Mouse (Mus musculus): ENCODE data around the gene Slc35e3.
A peak's percentile ranks its signal among the peaks of the same experiment; 100 is the strongest.
"Not testable (repeated sequence)": the region's sequence is repeated elsewhere in the genome, so short reads cannot be mapped to it uniquely, and the experiment has no call there.

The Slc35e3 gene

GRCm38 (mm10) chr10:117762281-117762830, 16.2 kb upstream of the Slc35e3 start:
- no peak for DNase-seq (ENCODE audit: low read depth)

- DNase-seq (ENCODE audit: low read depth): no peak
Measured at GRCm38 (mm10) chr10:117761551-117761950, 15.4 kb upstream of the Slc35e3 start.

GRCm38 (mm10) chr10:117760831-117761335, 14.7 kb upstream of the Slc35e3 start:
- no peak for DNase-seq (ENCODE audit: low read depth)

- DNase-seq (ENCODE audit: low read depth): no peak
Measured at GRCm38 (mm10) chr10:117759844-117760630, 13.9 kb upstream of the Slc35e3 start.

- DNase-seq (ENCODE audit: low read depth): no peak
Measured at GRCm38 (mm10) chr10:117758749-117759727, 12.9 kb upstream of the Slc35e3 start.

- not testable (repeated sequence) for DNase-seq (ENCODE audit: low read depth)
Measured at GRCm38 (mm10) chr10:117758344-117758743, 12.2 kb upstream of the Slc35e3 start.

- no peak for DNase-seq (ENCODE audit: low read depth)
Measured at GRCm38 (mm10) chr10:117757796-117758342, 11.7 kb upstream of the Slc35e3 start.

- no peak for DNase-seq (ENCODE audit: low read depth)
Measured at GRCm38 (mm10) chr10:117757259-117757658, 11.1 kb upstream of the Slc35e3 start.

- no peak for DNase-seq (ENCODE audit: low read depth)
Measured at GRCm38 (mm10) chr10:117756784-117757183, 10.6 kb upstream of the Slc35e3 start.

GRCm38 (mm10) chr10:117755799-117756467, 9.8 kb upstream of the Slc35e3 start:
- DNase-seq (ENCODE audit: low read depth): no peak

GRCm38 (mm10) chr10:117755086-117755798, 9.1 kb upstream of the Slc35e3 start:
- DNase-seq (ENCODE audit: low read depth): peak; percentile 48

- DNase-seq (ENCODE audit: low read depth): no peak
Measured at GRCm38 (mm10) chr10:117754609-117754940, 8.4 kb upstream of the Slc35e3 start.

GRCm38 (mm10) chr10:117753711-117754608, 7.8 kb upstream of the Slc35e3 start:
- DNase-seq (ENCODE audit: low read depth): no peak

GRCm38 (mm10) chr10:117752851-117753647, 6.9 kb upstream of the Slc35e3 start:
- DNase-seq (ENCODE audit: low read depth): no peak

GRCm38 (mm10) chr10:117752304-117752821, 6.2 kb upstream of the Slc35e3 start:
- no peak for DNase-seq (ENCODE audit: low read depth)

- no peak for DNase-seq (ENCODE audit: low read depth)
Measured at GRCm38 (mm10) chr10:117751744-117752143, 5.6 kb upstream of the Slc35e3 start.

GRCm38 (mm10) chr10:117751282-117751610, 5.1 kb upstream of the Slc35e3 start:
- DNase-seq (ENCODE audit: low read depth): no peak

- DNase-seq (ENCODE audit: low read depth): no peak
Measured at GRCm38 (mm10) chr10:117750529-117751281, 4.5 kb upstream of the Slc35e3 start.

Data from naive thymus-derived CD4-positive, alpha-beta T cell, adult 2 months (primary cell).